Mouse (Mus musculus) ovary, postnatal 10 days (tissue): Measurements from ENCODE around the gene Nfkbil1.

Experiments
- DNase-seq: peaks from one replicate; pipeline ENCODE4 v3.0.0; 2022; ENCODE audit warnings: low spot score

Nfkbil1 gene

GRCm38 (mm10) chr17:35178528-35178927 is 57.1 kb downstream of the Nfkbil1 start:
- DNase-seq, result no peak

DNA sequence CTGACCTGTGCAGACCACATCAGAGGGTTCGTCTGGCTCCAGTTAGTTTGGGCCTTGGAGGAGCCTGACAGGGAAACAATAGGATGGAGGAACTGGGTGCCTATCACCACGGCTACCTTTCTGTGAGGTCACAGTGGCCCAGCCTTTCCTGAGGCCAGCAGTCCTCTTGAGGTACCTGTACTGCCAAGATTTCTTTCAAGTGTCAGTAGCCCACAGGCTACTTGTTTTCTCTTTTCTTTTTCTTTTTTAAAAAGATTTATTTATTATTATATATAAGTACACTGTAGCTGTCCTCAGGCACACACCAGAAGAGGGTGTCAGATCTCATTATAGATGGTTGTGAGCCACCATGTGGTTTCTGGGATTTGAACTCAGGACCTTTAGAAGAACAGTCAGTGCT is 59.6 kb downstream of the Nfkbil1 start, which contains the start of gene Aif1:
TSS of gene Aif1 (minus strand) at position 101 of the 400 bp plus-strand sequence.
- DNase-seq, result no peak

DNA sequence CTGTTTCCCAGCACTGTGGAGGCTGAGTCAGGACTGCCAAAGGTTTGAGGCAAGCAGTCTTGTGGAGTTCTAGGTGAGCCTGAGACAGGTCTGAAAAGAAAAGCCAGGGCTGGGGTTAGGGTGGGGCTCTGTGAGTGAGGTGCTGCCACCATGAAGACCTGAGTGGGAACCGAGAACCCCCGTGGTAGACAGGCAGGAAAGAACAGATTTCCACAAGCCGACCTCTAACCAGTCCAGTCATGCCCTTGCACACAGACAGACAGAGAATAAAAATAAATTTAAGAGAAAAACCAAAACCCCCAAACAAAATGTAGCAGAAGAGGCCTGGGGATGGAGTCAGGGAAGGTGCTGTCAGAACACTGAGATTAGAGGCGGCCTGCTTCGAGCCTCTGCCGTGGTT is 60.2 kb downstream of the Nfkbil1 start:
- DNase-seq, result no peak

GRCm38 (mm10) chr17:35174201-35174977 is 61.2 kb downstream of the Nfkbil1 start:
- DNase-seq, result no peak

- no peak for DNase-seq
Measured at GRCm38 (mm10) chr17:35173329-35173728, 62.3 kb downstream of the Nfkbil1 start.

- no peak for DNase-seq
Measured at GRCm38 (mm10) chr17:35172445-35173234, 63.0 kb downstream of the Nfkbil1 start.
